Mouse (Mus musculus) pancreas, adult 10 weeks (tissue): ENCODE results near the gene Apoc3. TPM values are rescaled to one million over a fixed set of nuclear protein-coding genes. Genes with fewer than 3 reads are reported as not detected.

ENCODE experiments used
- polyA plus RNA-seq: library from polyadenylated mRNA; stranded (reverse); fragments of 350-450 nt; fragmentation: Illumina TruSeq; extraction: RNeasy Lipid Tissue Mini Kit (QIAGEN cat#74804); gene quantifications from one replicate; pipeline ENCODE4 v1.2.3, GENCODE M21; 2015; ENCODE audit warnings: low read depth, low replicate concordance; ENCODE audit not compliant: insufficient read depth

The Apoc3 gene
- not detected for polyA plus RNA-seq

DNA sequence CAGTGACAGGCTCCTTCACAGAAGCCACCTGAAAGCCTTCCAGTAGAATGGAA is at the start of gene Apoc3:
Apoc3 (minus strand) TSS at position 41 of the 53 bp plus-strand sequence.

DNA sequence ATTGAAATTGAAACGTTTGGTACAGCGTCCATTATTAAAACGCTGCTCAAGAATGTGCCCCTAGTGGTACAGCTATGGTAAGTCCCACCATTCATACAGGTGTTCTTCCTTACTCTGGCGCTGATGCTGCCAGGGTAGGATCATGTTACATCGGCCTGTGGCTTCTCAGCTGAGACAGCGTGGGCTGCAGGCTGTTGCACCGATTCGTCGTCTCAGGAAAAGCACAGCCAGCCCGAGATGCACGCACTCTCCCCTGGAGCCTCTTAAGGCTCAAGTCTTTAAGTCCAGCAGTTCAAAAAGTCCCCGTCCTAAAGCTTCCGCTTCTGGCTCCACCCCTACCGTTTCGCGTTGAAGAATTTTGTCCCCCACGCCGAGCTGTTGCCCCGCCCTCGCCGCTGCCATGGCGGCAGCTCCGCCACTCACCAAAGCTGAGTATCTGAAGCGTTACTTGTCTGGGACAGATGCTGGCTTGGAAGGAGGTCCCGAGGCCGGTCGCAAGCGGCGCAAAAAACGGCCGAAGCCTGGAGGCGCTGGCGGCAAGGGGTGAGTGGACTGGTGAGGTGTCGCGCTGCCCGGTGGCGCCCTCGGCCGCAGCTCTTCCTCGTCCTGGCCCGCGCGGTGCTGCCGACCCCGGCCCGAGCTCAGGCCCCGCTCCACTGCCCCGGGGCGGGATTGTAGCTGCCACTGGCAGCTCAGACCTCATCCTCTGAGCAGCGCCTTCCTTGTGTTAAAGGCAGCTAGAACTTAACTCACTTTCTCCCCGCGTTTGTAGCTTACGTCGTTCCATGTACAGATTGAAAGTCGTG is 47.4 kb upstream of the Apoc3 start, which contains the start of gene Bud13:
Bud13 (plus strand) TSS at position 378 of the 806 bp plus-strand sequence.

DNA sequence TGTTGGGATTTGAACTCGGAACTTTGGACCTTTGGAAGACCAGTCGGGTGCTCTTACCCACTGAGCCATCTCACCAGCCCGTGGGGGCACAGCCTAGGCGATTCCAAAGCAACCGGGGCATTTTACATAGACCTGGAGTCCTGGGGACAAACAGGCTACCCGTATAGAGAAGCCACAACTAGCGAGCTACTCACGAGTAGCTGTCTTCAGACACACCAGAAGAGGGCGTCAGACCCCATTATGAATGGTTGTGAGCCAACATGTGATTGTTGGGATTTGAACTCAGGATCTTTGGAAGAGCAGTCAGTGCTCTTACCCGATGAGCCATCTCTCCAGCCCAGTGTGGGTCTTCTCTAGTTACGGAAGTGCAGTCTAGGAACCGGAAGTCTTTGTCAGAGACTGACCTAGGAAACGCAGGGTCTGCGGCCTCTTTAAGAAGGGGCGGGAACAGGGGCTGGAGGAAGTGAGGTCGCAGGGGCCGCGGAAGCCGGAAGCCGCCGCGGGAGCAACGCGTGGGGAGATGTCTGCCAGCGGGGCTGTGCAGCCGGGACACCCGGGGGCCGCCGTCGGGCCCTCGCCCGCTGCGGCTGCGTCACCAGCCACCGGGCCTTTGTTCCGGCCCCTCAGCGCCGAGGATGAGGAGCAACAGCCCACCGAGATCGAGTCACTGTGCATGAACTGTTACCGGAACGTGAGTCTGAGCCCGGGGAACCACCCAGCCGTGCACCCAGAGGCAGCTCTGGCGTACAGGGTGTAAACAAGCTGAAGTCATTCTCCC is 37.4 kb upstream of the Apoc3 start, which contains the start of gene Zpr1:
Zpr1 (plus strand) TSS at position 388 of the 778 bp plus-strand sequence.

DNA sequence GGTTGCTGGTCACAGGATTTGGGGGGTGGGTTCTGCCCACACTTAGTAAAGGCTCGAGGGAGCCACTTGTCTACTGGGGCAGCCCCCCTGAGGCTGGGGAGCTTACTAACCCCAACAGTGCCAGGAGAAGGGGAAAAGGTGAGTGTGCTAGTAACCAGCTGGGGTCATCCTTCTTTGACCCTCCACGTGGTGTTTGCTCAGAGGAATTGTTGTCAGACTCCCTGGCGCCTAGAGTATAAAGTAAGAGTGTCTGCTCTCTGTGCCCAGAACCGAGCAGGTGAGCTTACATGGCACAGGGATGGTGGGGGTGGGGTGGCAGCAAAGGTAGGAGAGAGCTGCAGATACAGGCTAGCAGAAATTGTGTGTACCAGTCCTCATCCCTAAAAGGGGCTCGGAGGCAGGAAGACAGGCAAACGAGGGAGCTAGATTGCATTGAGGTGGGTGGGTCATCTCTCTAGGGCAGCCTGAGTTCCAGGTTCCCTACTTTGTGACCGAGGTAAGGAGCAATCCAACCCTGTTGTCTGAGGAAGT is 33.0 kb upstream of the Apoc3 start, which contains the start of gene Apoa5:
Apoa5 (plus strand) TSS at position 291 of the 531 bp plus-strand sequence.

DNA sequence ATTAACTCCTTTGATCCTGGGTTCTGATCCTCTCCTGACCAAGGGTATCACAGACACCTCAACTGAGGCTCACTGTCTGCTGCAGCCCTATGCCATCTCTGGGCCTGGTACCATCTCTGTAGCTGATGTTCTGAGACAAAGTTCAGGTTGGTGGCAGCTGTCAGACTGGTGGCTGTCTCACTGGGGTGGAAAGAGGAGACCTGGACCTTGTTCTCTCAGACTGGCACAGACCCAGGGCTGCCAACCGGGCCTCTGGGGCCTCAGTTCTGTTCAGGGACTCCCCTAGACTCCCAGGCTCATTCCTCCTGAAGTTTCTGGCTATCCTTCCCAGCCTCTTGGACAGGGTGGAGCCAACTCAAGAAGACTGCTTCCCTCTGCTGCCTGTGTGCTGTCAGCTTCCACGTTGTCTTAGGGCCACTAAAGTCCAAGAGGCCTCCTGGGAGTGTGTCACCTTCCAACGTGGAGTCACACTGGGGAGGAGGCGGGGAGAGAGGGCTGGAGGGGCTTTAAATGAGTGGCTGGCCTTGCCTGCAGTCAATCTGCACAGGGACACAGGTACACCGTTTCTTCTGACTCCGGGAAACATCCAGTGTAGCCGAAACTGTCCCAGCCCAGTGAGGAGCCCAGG is 5.2 kb upstream of the Apoc3 start, which contains the start of gene Apoa4:
Apoa4 (plus strand) TSS at position 171 of the 628 bp plus-strand sequence.

DNA sequence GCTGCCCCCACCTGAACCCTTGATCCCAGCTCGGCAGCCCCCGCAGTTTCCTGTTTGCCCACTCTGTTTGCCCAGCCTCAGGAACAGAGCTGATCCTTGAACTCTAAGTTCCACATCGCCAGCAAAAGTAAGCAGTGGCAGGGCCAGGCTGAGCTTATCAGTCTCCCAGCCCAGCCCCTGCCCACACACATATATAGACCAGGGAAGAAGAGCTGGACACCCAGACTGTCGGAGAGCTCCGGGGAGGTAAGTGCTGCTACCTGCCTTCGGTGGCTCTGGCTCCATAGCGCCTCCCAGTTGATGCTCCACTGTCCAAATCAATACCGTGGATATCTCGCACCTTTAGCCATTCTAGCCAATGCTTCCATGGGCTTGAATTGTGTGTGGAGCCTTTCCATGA is 6.9 kb downstream of the Apoc3 start, which contains the start of gene Apoa1:
Apoa1 (plus strand) TSS at position 90 of the 400 bp plus-strand sequence.

Other genes with a start within 250 kb of the Apoc3 start
- 8.2 TPM for gene Pafah1b2, start 222.9 kb downstream of the Apoc3 start, polyA plus RNA-seq
- gene Sik3, start 222.8 kb downstream of the Apoc3 start, polyA plus RNA-seq, result 8.4 TPM
- not detected for gene Apoa1, start 7.1 kb downstream of the Apoc3 start, polyA plus RNA-seq
- not detected for gene Apoa4, start 5.1 kb upstream of the Apoc3 start, polyA plus RNA-seq
- gene Apoa5, start 33.0 kb upstream of the Apoc3 start, polyA plus RNA-seq, result not detected
- 10.3 TPM for gene Zpr1, start 37.4 kb upstream of the Apoc3 start, polyA plus RNA-seq
- gene Bud13, start 47.4 kb upstream of the Apoc3 start, polyA plus RNA-seq, result 5.6 TPM
- not detected for gene 4931429L15Rik, start 84.3 kb upstream of the Apoc3 start, polyA plus RNA-seq